Mouse (Mus musculus) hindbrain, embryonic 11.5 days (tissue): ENCODE data around the gene Dnm3. TPM values are rescaled to one million over a fixed set of nuclear protein-coding genes. Genes with fewer than 3 reads are reported as not detected.
A peak's percentile ranks its signal among the peaks of the same experiment; 100 is the strongest.

Experiments used
- ATAC-seq: fragments of 200-750 bp; cut with Nextera tagmentation; 2 replicates; pipeline ENCODE4 v1.8.0; 2017; ENCODE audit warnings: mild to moderate bottlenecking, moderate TSS enrichment, moderate library complexity; ENCODE audit not compliant: low FRiP score
- DNase-seq: peaks from one replicate; pipeline ENCODE4 v3.0.0-alpha.2; 2015; ENCODE audit warnings: low spot score
- H3K27ac ChIP-seq: fragments of 300-500 bp; sonication (generic); 2 replicates; pipeline ENCODE4 v1.5.1; 2014; ENCODE audit warnings: mild to moderate bottlenecking, low read depth, low read length
- H3K27me3 ChIP-seq: fragments of 300-500 bp; sonication (generic); 2 replicates; pipeline ENCODE4 v1.6.1; 2014; ENCODE audit warnings: mild to moderate bottlenecking, low read length, moderate library complexity, mixed read lengths; ENCODE audit not compliant: control insufficient read depth, insufficient read depth
- H3K36me3 ChIP-seq: fragments of 300-500 bp; sonication (generic); 2 replicates; pipeline ENCODE4 v1.6.1; 2014; ENCODE audit warnings: mild to moderate bottlenecking, low read length, moderate library complexity, mixed read lengths; ENCODE audit not compliant: control insufficient read depth, insufficient read depth
- H3K4me1 ChIP-seq: fragments of 300-500 bp; sonication (generic); replicated peaks from 2 replicates; pipeline ENCODE4 v1.6.1; 2014; ENCODE audit warnings: low read length, mixed read lengths; ENCODE audit not compliant: control insufficient read depth, insufficient read depth
- H3K4me2 ChIP-seq: fragments of 300-500 bp; sonication (generic); replicated peaks from 2 replicates; pipeline ENCODE4 v1.6.1; 2014; ENCODE audit warnings: mild to moderate bottlenecking, low read depth, low read length
- H3K4me3 ChIP-seq: fragments of 300-500 bp; sonication (generic); 2 replicates; pipeline ENCODE4 v1.5.1; 2014; ENCODE audit warnings: low read depth, low read length
- H3K9ac ChIP-seq: fragments of 300-500 bp; sonication (generic); 2 replicates; pipeline ENCODE4 v1.6.1; 2014; ENCODE audit warnings: low read depth, low read length
- H3K9me3 ChIP-seq: fragments of 300-500 bp; sonication (generic); 2 replicates; pipeline ENCODE4 v1.6.1; 2016; ENCODE audit warnings: low read length; ENCODE audit not compliant: control insufficient read depth
- WGBS: fragments of 180-500 bp; shearing (Covaris S2); extraction: QIAGEN DNeasy Blood & Tissue Kit; methylation state at CpG from one replicate; pipeline ENCODE4 v1.1.7; 2014; 5-methylcytosine and 5-hydroxymethylcytosine counted together
- polyA plus RNA-seq: library from polyadenylated mRNA; unstranded; fragments of >200 nt; fragmentation: Nextera tagmentation; extraction: Ambion mirVana; gene quantifications from 2 replicates; pipeline ENCODE4 v1.2.1, GENCODE M21; 2014

The Dnm3 gene
- polyA plus RNA-seq, 1 experiment from 2014 or later: 12.0 TPM

DNA sequence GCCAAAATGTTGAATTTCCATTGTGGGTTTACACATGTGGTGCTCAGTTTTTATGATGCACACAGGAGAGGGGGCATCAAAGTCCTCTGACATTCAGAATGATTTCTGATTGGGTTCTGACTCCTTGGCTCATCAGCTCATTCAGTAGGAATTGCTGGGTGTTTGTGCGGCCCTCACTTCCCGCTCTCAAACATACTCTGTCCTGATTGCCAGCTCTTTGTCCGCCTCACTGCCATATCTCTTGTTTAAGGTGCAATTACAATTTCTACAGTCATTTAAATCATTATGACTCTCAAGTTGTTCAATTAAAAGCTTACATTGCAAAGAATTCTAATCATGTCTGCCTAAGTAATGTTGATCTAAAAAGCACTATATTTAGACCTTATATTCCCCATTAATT, 179.3 kb downstream of the Dnm3 start:
- no peak overlapping the region for H3K9ac ChIP-seq
- H3K4me2 ChIP-seq: no peak overlapping the region
- H3K27ac ChIP-seq: no peak overlapping the region
- no peak for DNase-seq
- no peaks in the 10 kb centered on the region for H3K9me3 ChIP-seq
- no peaks in the 10 kb centered on the region for H3K4me1 ChIP-seq
- no peak for ATAC-seq
- H3K36me3 ChIP-seq: no peaks in the 10 kb centered on the region
- H3K4me3 ChIP-seq: no peak overlapping the region
- no peaks in the 10 kb centered on the region for H3K27me3 ChIP-seq
- WGBS: 91% methylated on average over 3 of the region's 3 CpGs

DNA sequence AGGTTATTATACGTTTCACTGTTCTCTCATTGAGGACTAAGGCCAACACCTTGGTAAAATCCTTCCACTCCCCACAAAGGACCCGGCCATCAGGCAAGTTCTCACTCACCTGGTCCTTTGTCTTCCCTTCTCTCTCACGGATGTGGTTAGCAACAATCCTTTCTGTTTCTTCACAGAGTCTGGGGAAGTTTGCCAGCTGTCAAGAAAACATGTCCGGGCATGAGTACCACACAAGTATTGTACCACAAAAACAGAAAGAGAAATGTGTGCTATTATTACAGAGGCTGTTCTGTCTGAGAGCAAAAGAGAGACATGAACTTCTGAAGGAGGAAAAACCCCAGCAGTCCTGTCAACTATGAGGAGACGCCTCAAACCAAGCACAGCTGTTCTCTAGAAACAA, 182.4 kb downstream of the Dnm3 start:
- Histone ChIP-seq H3K4me2 (no peak overlapping the region), H3K9me3 (no peaks in the 10 kb centered on the region)
- WGBS: 86% methylated on average over 5 of the region's 5 CpGs

DNA sequence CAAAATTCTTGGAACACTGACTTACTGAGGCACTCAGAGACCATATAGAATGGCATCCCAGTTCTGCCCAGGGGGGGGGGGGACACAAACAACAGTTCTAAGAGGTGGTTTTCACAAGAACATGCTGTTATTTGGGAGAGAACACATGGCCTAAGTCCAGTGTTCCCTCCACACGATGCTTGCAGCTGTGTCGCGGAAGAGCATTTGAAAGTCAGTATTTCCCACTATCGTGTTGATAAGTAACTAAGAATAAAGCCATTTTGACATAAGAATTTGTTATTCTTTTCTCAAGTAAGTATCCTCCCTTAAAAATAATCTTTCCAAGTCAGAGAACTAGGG, 183.3 kb downstream of the Dnm3 start:
- Histone ChIP-seq H3K4me1 (no peaks in the 10 kb centered on the region), H3K27ac (no peak overlapping the region)
- 88% methylated on average over 4 of the region's 4 CpGs for WGBS

More for the DNA sequence above, 182.4 kb downstream of the Dnm3 start:
- Histone ChIP-seq H3K36me3 (no peaks in the 10 kb centered on the region), H3K27ac (no peak overlapping the region), H3K4me3 (no peak overlapping the region), H3K27me3 (no peaks in the 10 kb centered on the region), H3K4me1 (no peaks in the 10 kb centered on the region), H3K9ac (no peak overlapping the region)
- no peak for DNase-seq
- ATAC-seq: no peak

DNA sequence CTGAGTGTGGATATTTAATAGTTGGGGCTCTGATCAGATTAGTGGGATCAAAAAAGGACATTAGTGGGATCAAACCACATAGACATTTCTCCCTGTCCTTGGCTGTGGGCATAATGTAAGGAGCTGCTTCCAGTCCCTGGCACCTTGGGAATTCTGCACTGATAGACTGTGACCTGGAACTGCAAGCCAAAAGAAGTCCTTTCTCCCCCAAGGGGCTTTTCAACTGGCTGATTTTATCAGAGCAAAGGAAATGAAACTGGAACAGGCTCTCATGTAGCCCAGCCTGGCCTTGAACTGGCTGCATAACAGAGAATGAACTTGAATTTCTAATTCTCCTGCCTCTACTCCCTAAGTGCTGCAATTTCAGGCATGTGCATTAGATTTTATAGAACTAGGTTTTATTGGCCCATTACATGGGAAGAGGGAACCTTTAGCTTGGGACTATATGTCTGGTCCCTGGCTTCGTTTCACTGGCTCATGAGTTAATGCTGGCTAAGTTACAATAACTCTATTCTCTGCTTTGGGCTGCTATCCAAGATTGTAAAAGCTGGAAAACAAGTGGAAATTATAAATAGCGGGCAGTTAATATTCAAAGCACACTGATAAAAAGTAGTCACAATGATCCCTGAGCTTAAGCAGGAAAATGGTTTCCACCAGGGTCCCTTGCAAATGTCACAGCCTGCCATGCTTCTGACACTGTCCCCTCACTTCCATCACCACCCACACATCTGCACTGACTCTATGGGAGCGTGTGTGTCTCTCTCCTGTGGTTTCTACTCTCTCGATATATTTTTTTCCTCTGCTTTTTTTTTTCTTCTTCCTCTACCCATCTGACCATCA, 183.9 kb downstream of the Dnm3 start:
- Histone ChIP-seq H3K9me3 (no peaks in the 10 kb centered on the region), H3K4me2 (no peak overlapping the region), H3K4me1 (no peaks in the 10 kb centered on the region), H3K27ac (no peak overlapping the region), H3K4me3 (no peak overlapping the region), H3K27me3 (no peaks in the 10 kb centered on the region), H3K36me3 (no peaks in the 10 kb centered on the region), H3K9ac (no peak overlapping the region)
- WGBS: 90% methylated on average over 4 of the region's 4 CpGs
- DNase-seq (no peak), ATAC-seq (no peak)

More for the DNA sequence above, 183.3 kb downstream of the Dnm3 start:
- H3K9me3 ChIP-seq: no peaks in the 10 kb centered on the region
- no peaks in the 10 kb centered on the region for H3K27me3 ChIP-seq
- no peak overlapping the region for H3K4me3 ChIP-seq
- ATAC-seq (no peak), DNase-seq (no peak)
- no peak overlapping the region for H3K4me2 ChIP-seq
- H3K36me3 ChIP-seq: no peaks in the 10 kb centered on the region
- H3K9ac ChIP-seq: no peak overlapping the region

DNA sequence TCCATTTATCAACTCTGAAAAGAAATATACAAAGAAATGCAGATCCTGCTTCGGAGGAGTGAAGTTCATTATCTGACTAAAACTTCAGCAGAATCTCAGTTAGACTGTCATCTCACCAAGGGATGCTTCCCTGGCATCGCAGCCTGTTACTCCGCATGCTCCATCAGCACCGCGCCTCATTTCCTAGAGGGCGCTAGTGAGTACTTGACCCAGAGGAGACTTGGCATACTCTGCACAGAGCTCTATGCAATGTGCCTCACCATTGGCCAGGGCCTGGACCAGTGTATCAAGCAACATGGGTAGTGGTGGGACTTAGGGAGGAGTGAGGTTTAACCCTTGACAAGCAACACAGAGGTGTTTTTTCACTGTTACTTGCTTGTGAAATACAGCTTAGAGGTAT, 190.9 kb downstream of the Dnm3 start:
- H3K4me1 ChIP-seq: peaks cover 2% of the 10 kb centered on the region; the same call in 1 of the 2 replicates
- H3K36me3 ChIP-seq: no peaks in the 10 kb centered on the region
- no peaks in the 10 kb centered on the region for H3K9me3 ChIP-seq

DNA sequence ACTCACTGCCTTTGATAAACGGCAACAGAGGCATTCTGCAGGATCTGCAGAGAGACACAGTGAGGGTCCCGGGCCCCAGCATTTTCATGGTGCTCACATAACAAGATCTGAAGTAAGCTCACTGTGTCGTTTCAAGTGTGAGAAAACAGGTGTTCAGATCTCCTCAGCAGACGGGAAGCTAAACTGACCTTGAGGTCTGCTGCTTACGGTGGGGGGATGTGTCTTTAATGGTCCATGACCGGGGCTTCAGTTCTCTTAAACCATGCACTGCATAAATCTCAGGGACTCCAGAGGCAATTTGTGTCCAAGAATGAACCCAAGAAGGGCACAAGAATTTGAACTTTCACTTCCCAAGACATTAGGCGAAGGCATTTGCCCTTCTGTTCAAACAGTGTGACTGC, 195.9 kb downstream of the Dnm3 start:
- WGBS: 19% methylated on average over 7 of the region's 7 CpGs
- H3K9ac ChIP-seq: no peak overlapping the region
- DNase-seq: peak; percentile 12
- H3K27me3 ChIP-seq: no peaks in the 10 kb centered on the region
- no peak for ATAC-seq
- H3K4me2 ChIP-seq: no peak overlapping the region
- H3K27ac ChIP-seq: no peak overlapping the region
- no peak overlapping the region for H3K4me3 ChIP-seq
- H3K36me3 ChIP-seq: no peaks in the 10 kb centered on the region
- H3K9me3 ChIP-seq: no peaks in the 10 kb centered on the region
- peaks cover 2% of the 10 kb centered on the region for H3K4me1 ChIP-seq

More for the DNA sequence above, 190.9 kb downstream of the Dnm3 start:
- Histone ChIP-seq H3K9ac (no peak overlapping the region), H3K4me3 (no peak overlapping the region), H3K27ac (no peak overlapping the region), H3K4me2 (no peak overlapping the region), H3K27me3 (no peaks in the 10 kb centered on the region)
- peak; percentile 32 for DNase-seq
- 51% methylated on average over 6 of the region's 6 CpGs for WGBS
- ATAC-seq: no peak

DNA sequence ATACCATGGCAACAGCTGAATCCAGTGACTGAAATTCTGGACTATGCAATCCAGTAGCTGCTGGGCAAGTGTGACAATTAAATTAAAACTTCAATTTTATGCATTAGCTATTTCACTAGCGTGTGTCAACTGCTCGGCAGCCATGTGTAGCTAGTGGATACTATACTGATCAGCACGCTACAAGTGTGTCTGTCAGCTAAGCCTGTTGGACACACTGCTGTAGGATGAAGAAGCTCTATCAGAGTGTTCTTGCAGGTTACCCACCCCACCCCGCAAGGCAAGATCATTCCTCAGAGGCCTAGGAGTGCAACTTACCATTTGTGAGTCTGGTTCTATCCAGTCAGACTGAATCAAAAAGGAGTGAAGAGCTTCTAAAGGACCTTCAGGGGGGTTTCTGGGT, 197.8 kb downstream of the Dnm3 start:
- Histone ChIP-seq H3K36me3 (no peaks in the 10 kb centered on the region), H3K4me2 (no peak overlapping the region), H3K4me1 (peaks cover 2% of the 10 kb centered on the region), H3K9me3 (no peaks in the 10 kb centered on the region), H3K27ac (no peak overlapping the region), H3K9ac (no peak overlapping the region), H3K4me3 (no peak overlapping the region), H3K27me3 (no peaks in the 10 kb centered on the region)
- 92% methylated on average over 4 of the region's 4 CpGs for WGBS
- DNase-seq: no peak
- no peak for ATAC-seq

DNA sequence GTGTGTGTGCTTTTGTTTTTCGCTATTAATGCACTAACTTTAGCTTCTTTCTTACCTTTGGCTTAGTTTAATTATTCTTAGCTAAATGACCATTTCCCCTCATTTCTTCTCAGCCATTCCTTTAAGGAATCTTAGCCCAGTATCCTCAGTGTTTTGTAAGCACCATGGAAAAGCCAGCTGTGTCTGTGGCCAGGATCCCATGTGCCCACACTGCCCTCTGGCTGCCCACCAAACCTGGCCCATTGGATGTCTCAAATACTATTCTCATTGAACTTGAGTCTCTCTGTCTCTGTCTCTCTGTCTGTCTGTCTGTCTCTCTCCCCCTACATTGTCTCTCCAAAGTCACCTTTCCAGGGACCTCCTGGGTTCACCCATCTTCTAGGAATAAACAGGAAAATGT, 201.8 kb downstream of the Dnm3 start:
- no peaks in the 10 kb centered on the region for H3K36me3 ChIP-seq
- no peaks in the 10 kb centered on the region for H3K27me3 ChIP-seq
- H3K4me2 ChIP-seq: no peak overlapping the region
- H3K4me3 ChIP-seq: no peak overlapping the region
- H3K27ac ChIP-seq: no peak overlapping the region
- no peak for ATAC-seq
- H3K9me3 ChIP-seq: no peaks in the 10 kb centered on the region
- H3K4me1 ChIP-seq: no peaks in the 10 kb centered on the region
- H3K9ac ChIP-seq: no peak overlapping the region
- WGBS: 100% methylated on average over 1 of the region's 1 CpGs
- DNase-seq: no peak

DNA sequence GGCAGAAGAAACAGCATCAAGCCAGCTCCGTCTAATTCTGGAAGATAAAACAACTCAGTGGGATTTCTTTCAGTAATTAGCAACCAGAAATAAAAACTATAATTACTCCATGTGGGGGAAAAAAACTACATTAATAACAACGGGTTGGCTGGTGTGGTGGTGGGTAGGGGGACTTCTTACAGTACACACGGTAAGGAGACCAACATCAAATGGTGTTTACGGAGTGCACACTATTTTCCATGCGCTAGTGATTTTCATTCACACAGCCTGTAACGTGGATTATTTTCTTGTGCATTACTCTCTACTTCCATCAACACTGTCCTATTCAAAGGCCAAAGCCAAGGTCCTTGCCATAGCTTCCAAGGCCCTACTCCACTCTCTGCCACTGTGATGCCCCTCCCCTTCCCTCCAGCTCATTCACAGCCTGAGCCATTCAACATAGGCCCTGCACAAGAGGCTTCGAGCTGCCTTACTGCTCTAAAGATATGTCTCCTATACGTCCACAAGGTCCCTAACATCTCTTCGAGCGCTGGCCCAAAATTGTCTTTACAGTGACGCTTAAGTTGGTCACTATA, 203.1 kb downstream of the Dnm3 start:
- no peak for ATAC-seq
- no peak for DNase-seq
- Histone ChIP-seq H3K4me2 (no peak overlapping the region), H3K9me3 (no peaks in the 10 kb centered on the region), H3K9ac (no peak overlapping the region), H3K27ac (no peak overlapping the region), H3K27me3 (no peaks in the 10 kb centered on the region), H3K4me1 (no peaks in the 10 kb centered on the region), H3K36me3 (no peaks in the 10 kb centered on the region), H3K4me3 (no peak overlapping the region)
- WGBS: 93% methylated on average over 11 of the region's 11 CpGs
